Mouse (Mus musculus): Measurements from ENCODE around the gene Sde2.

Sde2 gene

DNA sequence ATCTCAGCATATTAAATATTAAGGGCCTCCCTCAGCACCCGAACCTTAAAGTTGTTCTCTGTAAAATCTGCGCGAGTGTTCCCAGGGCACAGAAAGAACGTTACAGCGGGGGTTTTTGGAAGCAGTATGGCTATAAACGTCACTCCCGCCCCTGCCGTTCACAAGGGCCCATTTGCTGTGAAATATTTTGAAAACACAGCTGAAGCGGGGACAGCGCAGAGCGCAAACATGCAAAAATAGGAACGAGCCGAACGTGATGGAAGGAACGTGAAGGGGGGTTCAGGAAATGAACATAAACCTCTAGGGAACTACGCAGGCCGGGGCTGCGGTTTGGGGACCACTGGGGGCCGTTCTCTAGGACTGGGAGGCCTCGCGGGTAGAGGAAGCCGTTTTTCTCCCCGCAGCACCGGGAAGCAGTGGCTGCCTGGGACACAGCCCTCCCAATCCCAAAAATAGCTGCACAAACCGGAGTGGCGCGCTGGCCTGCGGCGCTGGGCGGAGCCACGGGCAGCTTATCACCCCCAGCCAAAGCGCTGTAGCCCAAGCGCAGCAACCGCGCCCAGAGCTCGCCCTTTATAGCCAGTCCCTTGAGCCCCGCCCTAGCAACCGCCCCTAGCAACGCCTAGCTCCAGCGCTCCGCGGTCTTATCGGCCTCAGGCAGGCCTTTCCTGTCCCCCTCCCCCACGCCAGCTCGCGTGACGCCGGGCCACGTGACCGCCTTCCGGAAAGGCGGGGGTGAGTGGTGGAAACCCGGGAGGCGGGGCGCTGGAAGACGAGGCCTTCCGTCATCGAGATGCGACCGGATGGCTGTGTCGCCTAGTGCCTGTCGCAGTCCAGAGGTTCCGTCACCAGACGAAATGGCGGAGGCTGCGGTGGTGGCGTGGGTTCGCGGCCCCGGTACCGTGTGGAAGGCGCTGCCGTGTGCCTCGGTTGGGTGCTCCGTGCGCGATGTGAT is at the start of gene Sde2:
Gene Sde2, plus strand, starts transcription at position 812 of the 955 bp plus-strand sequence.
- peak; percentile 100 for DNase-seq (ENCODE audit: low spot score)

DNA sequence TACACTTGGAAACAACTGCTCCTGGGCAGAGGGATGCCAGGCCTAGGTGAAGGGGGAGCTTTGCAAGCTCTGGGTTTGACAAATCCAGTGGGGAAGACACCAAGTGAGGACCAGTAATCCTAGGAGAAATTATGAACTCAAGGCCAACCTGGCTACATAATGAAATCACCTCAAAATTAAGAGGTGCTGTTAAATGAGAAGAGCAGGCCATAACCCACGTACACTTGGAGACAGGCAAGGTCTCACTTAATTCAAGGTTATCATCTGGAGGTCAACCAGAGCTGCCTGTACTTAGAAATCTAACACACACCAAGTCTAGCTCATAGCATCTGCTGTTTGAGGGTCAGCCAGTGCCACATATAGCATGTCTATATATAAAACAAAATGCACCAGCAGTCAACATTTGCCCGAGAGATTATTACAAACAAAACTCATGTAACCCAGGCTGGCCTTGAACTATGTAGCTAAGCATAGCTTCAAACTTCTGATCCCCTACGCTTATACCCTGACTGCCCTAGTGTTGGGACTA is 49.4 kb upstream of the Sde2 start:
- no peak for DNase-seq (ENCODE audit: low spot score)

DNA sequence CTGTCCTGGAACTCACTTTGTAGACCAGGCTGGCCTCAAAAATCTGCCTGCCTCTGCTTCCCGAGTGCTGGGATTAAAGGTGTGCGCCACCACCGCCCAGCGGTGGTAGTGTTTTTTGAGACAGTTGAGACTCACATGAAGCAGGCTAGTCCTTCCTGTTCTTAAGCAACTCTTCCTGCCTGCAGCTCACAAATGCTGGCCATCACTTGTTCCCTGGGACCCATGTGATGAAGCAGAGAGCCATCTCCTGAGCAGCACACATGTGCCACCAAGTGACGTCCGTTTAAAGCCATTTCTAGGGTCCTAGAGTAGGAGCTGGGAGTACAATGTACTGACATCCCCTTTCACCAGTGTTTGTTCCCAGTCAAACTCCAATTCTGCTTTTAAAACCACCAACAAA is 47.0 kb upstream of the Sde2 start:
- DNase-seq (ENCODE audit: low spot score), result no peak

DNA sequence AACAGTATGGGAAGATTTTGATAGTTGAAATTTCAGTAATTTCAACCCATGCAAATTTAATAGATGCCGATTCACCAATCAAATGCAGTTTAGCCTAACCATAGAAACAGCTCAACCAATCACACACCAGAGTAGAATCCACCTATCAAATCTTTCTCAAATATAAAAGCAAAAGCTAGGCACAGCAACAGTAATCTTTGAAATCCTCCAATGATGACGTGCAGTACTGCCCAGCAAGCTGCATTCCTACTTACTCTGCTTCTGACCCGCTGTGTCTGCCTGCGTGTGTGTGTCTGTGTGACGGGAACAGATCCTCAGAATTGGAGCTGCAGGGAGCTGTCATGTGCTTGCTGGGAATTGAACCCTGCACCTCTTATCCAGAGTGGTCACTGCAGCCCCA is 42.1 kb upstream of the Sde2 start:
- no peak for DNase-seq (ENCODE audit: low spot score)

DNA sequence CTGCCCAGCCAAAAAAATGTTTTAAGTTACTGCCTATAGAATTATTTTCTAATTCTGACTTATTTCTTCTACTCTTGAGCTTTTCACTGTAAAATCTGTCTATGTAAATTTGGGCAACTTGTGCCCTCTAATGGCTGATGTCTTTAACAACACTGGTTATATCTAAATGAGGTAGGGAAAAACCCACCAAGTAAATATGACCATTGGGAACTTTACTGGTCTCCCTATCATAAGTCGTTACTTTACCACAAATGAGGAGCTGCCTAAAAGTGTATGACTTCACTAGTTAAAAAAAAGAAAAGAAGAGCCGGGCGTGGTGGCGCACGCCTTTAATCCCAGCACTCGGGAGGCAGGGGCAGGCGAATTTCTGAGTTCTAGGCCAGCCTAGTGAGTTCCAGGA is 40.0 kb upstream of the Sde2 start:
- no peak for DNase-seq (ENCODE audit: low spot score)

DNA sequence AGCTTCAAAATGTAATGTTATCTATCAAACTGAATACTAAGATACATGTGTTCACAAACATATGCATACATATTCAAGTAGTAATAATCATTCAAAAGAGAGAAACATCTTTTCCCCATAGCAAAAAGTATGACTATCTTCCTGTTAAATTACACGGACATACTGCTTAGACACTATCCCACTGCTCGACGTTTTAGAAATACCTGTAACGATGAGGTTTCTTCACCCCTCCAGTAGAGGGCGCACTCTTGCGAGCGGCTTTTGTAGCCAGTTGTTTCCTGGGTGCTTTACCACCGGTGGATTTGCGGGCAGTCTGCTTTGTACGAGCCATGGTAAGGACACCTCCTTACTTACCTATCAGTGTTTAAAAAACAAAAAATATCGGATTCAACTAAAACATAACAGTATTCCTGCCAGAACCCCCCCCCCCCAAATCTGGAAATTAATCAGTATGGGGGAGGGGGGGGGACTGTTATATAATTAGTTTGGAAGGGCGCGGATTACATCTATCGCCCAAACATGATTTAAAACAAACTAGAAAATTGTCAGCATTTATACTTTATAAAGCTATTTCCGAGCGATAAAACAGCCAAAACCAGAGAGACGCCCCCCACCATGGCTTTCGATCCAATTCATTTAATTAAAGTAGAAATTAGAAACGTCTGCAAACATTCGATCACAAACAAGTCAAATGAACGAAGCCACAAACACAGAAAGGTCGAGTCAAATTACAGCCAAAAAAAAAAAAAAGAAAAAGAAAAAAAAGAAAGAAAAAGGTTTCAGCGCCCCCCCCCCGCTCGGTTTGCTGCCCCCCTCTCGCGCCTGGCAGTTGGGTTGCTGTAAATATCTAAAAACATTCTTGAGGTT is 39.1 kb upstream of the Sde2 start:
- no peak for DNase-seq (ENCODE audit: low spot score)

DNA sequence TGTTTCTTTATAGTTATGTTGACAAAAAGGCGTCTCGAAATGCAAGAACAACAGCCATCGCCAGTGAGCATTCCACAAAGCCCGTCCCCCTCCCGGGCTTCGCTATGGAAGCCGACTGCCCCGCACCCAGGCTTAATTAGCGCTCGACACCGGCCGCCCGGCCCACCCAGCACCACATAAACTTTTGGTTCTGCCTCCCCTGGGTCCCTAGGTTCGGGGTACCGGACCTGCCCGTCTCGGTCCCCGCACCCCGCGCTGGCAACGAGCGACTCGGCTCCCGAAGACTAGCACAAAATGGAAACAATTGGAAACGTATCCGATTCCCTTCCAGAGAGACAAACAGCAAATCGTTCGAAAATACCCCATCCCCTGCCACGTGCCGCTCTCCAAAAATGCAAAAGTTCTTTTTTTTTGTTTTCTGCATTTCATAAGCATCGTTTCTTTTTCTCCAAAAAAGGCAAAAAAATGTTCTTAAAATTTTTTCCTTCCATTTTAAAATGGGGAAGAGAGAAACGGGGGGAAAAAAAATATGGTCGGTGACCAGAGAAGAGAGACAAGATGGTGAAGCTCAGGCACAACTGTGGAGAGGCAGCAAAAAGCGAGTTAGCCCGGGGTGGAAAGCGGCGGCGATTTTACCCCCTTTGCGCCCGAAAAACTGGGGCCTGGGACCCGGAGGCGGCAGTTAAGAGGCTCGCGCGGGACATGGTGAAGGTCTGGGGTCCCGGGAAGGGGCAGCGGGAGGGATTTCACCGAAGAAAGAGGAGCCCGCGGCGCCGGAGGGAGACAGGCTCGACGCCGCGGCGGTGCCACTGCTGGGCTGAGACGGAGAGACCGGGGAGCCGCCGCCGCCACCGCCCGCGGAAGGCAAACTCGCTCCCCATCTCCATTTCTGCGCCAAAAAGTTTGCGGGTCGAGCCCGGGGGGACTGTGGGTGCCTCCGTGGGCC is 38.2 kb upstream of the Sde2 start:
- peak; percentile 51 for DNase-seq (ENCODE audit: low spot score)

DNA sequence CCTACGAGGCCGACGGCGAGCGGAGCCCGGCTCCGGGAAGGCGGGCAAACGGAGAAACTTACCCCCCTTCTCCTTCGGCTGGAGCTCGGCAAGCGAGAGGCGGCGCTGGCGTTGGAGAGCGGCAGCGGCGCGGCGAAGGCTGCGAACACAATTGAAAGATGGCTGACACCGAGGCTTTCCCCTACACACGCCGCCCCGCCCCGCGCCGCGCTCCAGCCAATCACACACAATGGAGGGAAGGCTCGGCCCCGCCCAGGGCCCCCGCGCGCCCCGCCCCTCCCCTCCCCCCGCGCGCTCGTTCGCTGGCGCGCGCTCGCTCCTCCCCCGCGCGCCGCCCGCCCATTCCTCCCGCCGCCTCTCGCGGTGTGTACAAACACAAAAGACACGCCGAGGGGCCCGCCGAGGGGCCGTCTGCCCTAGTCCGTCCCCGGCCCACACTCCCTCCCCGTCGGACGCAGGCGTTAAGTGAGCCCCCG is 37.5 kb upstream of the Sde2 start:
- peak; percentile 90 for DNase-seq (ENCODE audit: low spot score)

DNA sequence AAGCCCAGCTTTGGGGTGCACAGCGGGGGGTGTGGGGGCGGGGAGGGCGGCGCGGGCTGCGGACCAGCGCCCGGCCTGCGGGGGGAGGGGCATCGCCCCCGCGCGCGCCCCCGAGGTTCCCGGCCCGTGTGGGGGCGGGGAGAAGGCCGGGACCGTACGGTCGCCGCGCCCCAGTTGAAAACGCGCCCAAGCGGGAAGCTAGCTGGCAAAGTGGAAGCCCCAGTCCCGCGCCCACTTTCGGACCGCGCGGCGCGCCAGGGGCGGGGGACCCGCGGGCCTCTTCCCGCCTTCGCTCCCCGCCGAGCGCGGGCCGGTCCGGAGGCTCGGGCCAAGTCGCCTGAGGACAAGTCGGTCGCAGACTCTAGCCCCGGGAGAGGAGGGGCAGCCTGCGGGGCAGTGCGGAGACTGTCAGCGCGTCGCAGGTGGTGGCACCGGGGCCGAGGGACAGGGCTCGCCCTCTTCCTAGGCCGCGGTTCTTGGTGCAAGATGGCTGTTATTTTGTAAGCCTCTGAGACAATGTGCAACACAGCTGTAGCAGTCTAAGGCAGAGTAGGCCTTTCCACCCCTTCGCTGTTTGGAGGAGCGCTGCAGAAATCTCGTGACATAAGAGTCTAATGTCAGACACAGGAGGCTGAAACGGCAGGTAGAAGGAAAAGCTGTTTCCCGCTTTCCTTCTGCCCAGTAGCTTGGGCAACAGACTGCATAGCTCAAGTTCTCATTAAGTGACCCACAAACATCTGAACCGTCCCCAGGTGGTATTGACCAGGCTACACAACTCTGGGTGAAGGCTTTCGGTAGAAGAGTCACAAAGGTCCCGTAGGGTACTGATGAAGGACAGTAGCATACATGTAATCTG is 36.8 kb upstream of the Sde2 start, which contains the start of gene H3f3a:
Gene H3f3a, minus strand, starts transcription at position 59 of the 856 bp plus-strand sequence.
- DNase-seq (ENCODE audit: low spot score), result peak; percentile 85

DNA sequence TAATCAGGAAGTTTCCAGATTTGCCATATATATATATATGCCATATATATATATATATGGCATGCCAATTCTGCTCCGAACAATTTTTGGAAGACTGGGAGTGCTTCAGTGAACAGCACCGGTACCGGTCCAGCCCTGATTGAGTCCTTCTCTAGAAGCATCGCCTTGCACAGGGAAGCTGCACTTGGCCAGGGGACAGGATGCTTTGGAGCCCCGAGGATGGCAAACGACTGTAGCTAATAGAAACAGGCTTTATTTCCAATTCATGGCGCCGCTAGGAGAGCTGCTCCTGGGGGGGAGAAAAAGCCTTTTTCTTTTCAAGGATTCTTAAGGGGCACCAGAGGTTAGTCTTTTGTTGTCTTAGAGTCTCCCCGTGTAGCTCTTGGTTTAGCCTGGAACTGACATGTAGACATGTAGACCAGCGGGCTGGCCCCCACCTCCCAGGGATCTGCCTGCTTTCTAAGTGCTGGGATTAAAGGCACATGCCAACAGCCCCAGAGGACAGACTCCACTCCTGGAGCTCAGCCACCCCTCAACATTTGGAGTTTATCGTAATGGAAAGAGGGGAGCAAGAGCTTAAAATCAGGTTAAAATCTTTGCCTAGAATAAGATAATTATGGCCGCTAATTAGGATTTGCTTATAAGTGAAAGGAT is 35.4 kb upstream of the Sde2 start:
- DNase-seq (ENCODE audit: low spot score), result no peak

DNA sequence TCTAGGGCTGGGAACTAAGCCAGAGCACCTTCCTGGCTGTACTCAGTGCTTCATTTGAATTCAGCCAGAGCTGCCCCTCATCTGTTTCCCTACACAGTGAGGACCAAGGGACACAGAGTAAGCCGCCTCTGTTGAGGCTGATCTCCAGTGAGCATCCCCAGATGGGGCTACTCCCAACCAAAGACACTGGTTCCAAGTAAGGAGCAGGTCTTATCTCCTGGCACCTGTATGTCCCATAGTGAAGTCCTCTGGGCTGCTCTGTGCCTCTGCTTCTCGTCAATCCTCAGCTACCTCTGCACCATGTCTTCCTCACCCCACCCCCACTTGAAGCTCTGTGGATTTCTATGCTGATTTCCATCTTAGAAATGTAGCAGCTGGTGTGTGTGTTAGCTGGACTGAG is 32.9 kb upstream of the Sde2 start:
- DNase-seq (ENCODE audit: low spot score), result peak; percentile 42

DNA sequence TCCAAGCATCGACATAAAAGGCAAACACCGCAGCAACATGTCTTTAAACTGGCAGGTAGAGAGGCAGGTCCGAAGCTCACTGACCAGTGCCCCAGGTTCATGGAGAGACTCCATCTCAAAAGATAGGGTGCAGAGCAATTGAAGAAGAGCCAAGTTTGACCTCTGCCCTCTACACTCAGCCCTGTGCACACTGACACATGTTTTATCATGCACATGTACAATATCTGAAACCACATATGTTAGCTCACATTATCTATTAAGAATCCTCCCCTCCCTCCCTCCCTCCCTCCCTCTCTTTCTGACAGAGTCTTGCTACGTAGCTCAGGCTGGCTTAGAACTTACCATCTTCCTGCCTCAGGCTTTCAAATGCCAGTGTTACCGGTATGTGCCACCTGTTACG is 29.8 kb upstream of the Sde2 start:
- no peak for DNase-seq (ENCODE audit: low spot score)

DNA sequence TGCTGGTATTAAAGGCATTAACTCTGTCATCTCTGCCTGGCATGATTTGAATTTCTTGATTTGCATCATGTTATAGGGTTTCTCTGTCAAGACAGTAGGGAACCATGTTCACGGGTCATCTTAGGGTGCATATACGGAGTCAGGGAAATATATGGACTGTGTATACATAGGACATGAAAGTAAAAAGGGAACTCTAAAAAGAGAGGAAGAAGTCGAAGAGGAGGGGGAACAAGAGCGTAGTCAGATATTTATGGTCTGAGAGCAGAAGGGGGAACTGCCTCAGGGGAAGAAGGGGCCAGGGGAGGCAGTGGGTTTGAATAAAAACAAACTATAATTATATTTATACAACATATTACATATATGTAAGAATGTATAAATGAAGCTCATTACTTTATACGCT is 28.7 kb upstream of the Sde2 start:
- DNase-seq (ENCODE audit: low spot score), result no peak

DNA sequence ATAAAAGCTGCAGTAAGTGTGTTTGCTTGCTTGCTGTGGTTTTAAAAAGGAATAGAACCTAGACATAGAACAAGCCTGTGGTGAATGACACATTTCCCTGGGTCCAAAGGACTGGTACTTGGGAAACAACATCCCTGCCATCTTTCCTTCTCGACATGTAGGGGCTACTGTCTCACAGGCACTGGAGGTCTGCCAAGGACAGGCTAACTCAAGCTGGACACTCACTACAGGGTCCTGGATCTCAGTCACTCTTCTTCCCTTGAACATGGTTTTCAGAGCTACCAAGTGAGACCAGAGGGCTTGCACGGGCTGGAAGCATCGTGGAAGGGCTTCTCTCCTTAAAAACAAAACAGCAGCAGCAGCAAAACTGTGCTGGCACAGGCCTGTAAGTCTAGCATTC is 27.2 kb upstream of the Sde2 start:
- DNase-seq (ENCODE audit: low spot score), result no peak

DNA sequence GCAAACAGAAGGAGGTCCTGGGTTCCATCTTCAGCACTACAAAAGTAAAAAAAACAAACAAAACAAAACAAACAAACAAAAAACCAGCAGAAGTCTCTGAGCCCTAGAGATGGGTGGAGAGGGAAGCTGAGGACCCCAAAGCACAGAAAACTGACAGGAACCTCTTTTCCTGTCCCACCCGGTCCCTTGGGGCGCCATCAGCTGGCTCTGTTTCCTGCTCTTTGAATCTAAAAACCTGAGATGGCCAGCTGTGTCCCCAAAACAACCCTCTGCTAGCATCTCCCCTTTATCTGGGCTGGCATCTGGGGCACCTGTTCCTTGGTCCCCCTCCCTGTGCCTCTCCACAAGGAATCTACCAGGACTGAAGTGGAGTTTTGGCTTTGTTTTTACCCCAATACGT is 26.2 kb upstream of the Sde2 start:
- no peak for DNase-seq (ENCODE audit: low spot score)

DNA sequence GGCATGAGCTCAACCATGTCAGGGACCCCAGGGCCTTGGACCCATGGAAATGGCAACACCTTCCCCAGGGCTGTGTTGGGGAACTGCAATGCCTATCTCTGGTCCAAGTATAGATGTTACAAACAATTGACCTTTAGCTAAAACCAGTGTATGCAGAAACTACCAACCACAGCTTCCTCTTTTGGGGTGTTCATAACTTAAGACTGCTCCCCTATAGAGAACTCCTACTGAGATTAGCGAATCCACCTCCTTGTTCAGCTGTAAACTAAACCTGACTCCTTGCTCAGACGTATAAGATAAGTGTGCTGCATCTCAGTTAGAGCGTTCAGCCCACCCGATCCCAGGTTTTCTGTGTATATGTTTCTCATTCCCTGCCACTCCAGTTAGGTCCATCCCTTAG is 24.3 kb upstream of the Sde2 start:
- DNase-seq (ENCODE audit: low spot score), result no peak

DNA sequence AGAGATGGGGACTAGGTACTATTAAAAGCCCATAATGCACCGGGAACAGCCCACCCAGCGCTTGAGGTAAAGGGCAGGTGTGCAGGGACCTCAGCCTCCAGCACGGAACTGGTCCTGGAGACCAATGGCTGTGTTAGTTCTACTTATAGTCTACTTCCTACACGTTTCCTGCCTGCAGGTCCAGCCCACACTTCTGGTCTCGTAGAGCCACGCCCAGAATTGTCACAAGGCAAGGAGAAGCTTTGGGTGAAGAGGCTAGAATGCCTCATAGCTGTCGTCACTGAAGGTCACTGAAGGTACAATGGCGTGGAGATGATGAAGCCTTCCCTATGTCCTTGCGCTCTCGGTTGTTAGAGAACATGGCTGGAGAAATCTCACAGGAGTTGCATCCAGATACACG is 21.2 kb upstream of the Sde2 start:
- DNase-seq (ENCODE audit: low spot score), result peak; percentile 53

DNA sequence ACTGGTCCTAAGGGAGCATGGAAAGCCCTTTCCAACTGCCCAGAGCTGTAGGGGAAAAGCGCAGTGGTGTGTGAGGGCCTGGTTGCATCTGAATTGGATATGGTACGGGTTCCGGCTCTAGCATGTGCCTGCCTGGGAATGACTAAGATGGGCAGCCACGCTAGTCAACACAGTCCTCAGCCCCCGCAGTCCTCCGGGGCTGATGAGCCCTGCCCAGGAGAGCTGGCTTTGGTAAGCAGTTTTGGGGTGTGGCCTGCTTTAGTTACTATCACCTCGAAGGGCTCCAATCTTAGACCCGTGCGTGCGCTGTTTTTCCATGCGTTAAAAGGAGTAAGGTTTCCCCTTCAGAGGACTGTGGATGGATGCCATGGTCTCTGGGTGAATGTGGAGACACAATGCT is 20.8 kb upstream of the Sde2 start:
- no peak for DNase-seq (ENCODE audit: low spot score)

DNA sequence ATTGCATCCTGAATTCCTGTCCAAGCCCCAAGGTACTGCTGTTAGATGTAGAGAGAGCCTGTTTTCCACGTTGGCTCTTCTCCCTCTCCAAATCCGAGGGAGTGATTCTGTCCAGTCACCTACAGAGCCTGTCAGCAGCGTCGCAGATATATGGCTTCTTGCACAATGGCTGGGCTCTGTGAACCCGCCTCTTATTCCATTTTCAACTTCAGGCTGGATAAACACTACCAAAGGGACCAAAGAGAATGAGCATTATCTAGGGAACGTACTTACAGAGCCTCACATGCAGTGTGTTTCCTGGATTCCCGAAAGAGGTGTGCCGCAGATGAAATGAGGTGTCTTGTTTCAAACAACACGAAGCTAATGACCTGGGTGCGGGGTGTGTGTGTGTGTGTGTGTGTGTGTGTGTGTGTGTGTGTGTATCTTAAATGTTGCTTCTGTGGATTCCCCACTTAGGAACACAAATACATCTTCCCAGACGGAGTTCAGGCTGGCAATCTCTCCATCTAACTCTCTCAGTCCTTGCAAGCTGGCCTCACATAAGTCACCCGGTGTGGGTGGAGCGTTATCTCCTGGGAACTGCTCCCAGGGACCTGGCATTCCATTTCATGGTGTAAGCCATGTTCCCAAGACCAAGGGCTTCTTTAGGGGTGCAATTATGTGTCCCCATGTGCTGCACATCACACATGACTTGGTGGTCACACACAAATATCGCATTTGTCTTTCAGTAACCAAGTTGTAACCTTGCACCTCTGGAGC is 20.2 kb upstream of the Sde2 start:
- DNase-seq (ENCODE audit: low spot score), result no peak

All from spleen, adult 12 weeks (tissue).